Mouse (Mus musculus): ENCODE measurements around the gene Casp9.

- TF ChIP-seq E2F4 (IDR thresholded peaks at IDR 0.05; ENCODE audit: insufficient read depth) (no peak), POLR2AphosphoS2 (IDR thresholded peaks at IDR 0.05; ENCODE audit: insufficient read length, low read depth) (no peak), USF1 (IDR thresholded peaks at IDR 0.05; ENCODE audit: low read depth) (no peak)
Measured at GRCm38 (mm10) chr4:141818861-141819260, 25.4 kb downstream of the Casp9 start.
